Mouse (Mus musculus) cortical plate, adult 2 months (tissue): Measurements from ENCODE around the gene Elmod1. TPM values are rescaled to one million over a fixed set of nuclear protein-coding genes. Genes with fewer than 3 reads are reported as not detected.
"Not testable (repeated sequence)": the region's sequence is repeated elsewhere in the genome, so short reads cannot be mapped to it uniquely, and the experiment has no call there.

ENCODE experiments used
- H3K27ac ChIP-seq: fragments of 200-500 bp; 2 replicates; pipeline ENCODE4 v1.5.1; 2012; ENCODE audit warnings: low read length, control low read depth, inconsistent platforms; ENCODE audit not compliant: insufficient read depth
- H3K4me1 ChIP-seq: fragments of 200-500 bp; 2 replicates; pipeline ENCODE4 v1.6.1; 2011; ENCODE audit warnings: low read length; ENCODE audit not compliant: control insufficient read depth, insufficient read depth
- H3K4me3 ChIP-seq: fragments of 200-500 bp; 2 replicates; pipeline ENCODE4 v1.5.1; 2011; ENCODE audit warnings: mild to moderate bottlenecking, low read length, control low read depth; ENCODE audit not compliant: insufficient read depth
- CTCF ChIP-seq: fragments of 200-500 bp; IDR thresholded peaks from 2 replicates; pipeline ENCODE4 v1.5.1; 2011; ENCODE audit warnings: mild to moderate bottlenecking, control low read depth, low read length; ENCODE audit not compliant: insufficient read depth; ENCODE audit errors: extremely low read depth
- POLR2A ChIP-seq: fragments of 200-500 bp; IDR thresholded peaks from 2 replicates; pipeline ENCODE4 v1.6.1; 2011; ENCODE audit warnings: mild to moderate bottlenecking, low read length, control low read depth; ENCODE audit not compliant: insufficient read depth; ENCODE audit errors: extremely low read depth
- polyA plus RNA-seq: library from polyadenylated mRNA; depleted of rRNA; stranded (reverse); fragments of >200 nt; gene quantifications from 2 replicates; pipeline ENCODE4 v1.2.3, GENCODE M21; 2012; rRNA removed

Elmod1 gene
- polyA plus RNA-seq = 163 and 167 TPM in 2 replicates

DNA sequence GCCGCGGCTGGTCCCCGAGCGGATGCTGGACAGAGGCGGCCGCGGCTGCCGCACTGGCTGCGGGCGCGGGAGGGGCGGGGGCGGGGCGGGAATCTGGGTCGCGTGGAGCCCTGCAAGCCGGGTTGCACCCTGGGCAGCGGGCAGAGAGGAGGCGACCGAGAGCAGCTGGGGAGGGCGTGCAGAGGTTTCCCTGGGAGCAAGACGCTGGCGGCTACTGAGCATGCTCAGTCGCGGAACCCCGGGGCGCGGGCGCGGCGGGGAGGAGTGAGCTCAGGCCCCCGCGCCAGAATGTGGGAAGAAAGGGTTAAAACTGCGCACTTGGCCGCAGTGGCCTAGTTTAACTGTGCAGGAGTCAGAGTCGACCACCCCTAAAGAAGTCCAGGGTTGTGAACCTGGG, at the start of gene Elmod1:
Gene Elmod1 (minus strand): TSS at position 180 of the 397 bp plus-strand sequence.
- Histone ChIP-seq H3K4me1 (0 out of 2 replicates have a peak, but pooled peaks cover 2% of the 10 kb centered on the region), H3K4me3 (peak within 1 kb of the TSS; percentile 92), H3K27ac (peak within 1 kb of the TSS; percentile 91)
- TF ChIP-seq CTCF (no peak), POLR2A (peak; percentile 63; the same call in 1 of the 2 replicates)

DNA sequence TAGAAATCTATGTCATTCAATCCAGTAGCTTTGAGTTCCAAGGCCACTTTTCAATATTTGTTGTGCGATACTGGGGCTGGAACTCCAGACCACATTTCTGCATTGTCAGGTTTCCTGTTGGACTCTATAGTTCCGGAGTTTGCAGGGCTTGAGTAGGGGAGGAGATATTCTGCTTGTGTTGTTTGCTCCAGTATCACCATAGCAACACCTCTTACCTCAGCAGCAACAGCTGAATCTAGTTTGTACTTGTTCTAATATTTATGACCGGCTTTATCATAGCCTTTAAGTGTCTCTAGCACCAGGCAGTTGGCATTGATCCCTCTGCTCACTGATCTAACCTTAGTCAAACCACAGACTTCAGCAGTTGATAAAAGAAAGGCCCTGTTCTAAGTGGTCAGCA, 47.7 kb upstream of the Elmod1 start:
- no peak overlapping the region for H3K4me3 ChIP-seq
- no peaks in the 10 kb centered on the region for H3K4me1 ChIP-seq
- H3K27ac ChIP-seq = no peak overlapping the region

DNA sequence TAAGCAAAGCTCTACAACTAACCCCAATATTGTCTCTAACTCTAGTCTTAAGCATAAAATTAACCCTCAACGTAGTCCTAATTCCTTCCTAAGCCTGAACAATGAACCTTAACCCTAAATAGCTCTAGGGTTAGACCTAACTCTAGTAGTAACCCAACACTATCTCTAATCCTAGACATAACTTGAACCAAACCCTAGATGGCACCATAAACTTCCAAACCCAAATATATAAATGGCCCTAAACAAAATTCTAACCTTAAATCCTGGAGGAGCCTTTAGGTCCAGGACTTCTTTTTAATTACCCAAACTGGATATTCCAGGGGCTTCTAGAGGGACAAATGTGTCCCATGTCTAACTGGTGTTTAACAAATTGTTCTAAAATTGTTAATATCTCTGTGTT, 19.4 kb upstream of the Elmod1 start:
- H3K4me3 ChIP-seq = no peak overlapping the region
- no peak for TF ChIP-seq POLR2A
- TF ChIP-seq CTCF = no peak
- no peak overlapping the region for H3K27ac ChIP-seq
- no peaks in the 10 kb centered on the region for H3K4me1 ChIP-seq

More for the DNA sequence above, 47.7 kb upstream of the Elmod1 start:
- TF ChIP-seq POLR2A (no peak), CTCF (no peak)

DNA sequence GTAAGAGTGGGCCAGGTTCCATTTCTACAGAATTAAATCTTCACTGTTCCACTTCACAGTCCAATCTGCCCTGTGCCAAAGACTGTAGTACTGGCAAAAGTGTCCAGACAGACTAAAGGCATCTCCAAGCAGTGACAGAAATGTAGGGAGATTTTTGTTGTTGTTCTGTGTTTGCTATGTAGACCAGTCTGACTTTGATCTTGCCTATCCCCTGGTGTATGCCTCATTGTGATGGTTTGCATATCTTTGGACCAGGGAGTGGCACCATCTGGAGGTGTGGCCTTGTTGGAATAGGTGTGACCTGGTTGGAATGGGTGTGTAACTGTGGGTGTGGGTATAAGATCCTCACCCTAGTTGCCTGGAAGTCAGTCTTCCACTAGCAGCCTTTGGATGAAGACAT, 17.5 kb upstream of the Elmod1 start:
- not testable (repeated sequence) for H3K4me3 ChIP-seq, H3K27ac ChIP-seq, H3K4me1 ChIP-seq

DNA sequence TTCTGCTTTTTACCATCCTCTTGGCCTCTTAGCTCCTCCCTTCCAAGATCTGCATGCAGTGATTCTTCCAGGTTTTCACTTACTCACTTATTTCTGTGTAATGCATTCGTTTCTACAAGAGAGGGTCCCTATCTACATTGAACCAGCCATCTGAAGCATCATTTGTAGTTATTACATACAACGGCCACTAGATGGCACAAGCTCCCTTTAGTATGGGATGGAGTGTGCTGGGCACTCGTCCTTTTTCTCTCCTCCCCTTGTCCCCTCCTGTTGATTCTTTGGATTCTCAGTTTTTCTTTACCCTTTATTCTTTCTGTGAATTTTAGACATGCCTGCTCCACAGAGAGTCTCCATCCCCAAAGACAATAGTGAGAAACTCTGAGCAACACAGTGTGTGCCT, 15.8 kb upstream of the Elmod1 start:
- Histone ChIP-seq H3K4me3 (no peak overlapping the region), H3K27ac (no peak overlapping the region), H3K4me1 (no peaks in the 10 kb centered on the region)
- no peak for TF ChIP-seq POLR2A
- TF ChIP-seq CTCF = peak; percentile 90

DNA sequence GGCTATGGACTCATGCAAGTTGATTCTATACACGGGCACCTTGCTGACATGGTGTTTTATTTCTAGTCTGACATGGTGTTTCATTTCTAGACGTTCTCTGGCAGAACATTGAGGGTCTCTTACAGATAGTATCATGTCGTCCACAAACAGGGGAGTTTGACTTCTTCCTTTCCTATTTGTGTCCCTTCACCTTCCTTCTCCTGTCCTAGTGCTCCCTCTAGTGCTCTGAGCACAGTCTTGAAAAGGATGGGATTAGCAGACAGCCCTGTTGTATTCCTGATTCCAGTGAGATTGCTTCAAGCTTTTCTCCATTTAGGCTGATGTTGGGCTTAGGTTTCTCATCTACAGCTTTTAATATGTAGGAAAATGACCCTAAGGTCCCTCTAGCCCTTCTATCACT, 11.9 kb upstream of the Elmod1 start:
- TF ChIP-seq POLR2A = no peak
- peak; percentile 90 for TF ChIP-seq CTCF
- H3K27ac ChIP-seq = no peak overlapping the region
- no peaks in the 10 kb centered on the region for H3K4me1 ChIP-seq
- no peak overlapping the region for H3K4me3 ChIP-seq

DNA sequence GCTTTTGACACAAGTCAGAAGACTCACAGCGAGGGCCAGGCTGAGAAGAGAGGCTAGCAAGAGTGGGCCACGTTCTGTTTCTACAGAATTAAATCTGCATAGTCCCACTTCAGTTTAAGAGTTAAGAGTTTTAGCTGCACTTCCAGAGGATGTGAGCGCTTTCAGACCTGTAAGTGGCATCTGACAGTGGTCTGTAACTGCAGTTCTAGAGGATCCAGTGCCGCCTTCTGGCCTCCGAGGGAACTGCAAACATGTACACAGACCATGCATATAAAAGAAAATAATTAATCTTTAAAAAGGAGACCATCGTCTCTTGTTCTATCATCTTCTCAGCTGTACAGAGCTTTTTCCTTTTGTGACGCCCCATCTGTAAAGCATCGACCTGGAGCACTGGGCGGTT, 9.8 kb upstream of the Elmod1 start:
- no peak overlapping the region for H3K4me3 ChIP-seq
- no peak overlapping the region for H3K27ac ChIP-seq
- H3K4me1 ChIP-seq = no peaks in the 10 kb centered on the region
- TF ChIP-seq POLR2A (no peak), CTCF (peak; percentile 57)

DNA sequence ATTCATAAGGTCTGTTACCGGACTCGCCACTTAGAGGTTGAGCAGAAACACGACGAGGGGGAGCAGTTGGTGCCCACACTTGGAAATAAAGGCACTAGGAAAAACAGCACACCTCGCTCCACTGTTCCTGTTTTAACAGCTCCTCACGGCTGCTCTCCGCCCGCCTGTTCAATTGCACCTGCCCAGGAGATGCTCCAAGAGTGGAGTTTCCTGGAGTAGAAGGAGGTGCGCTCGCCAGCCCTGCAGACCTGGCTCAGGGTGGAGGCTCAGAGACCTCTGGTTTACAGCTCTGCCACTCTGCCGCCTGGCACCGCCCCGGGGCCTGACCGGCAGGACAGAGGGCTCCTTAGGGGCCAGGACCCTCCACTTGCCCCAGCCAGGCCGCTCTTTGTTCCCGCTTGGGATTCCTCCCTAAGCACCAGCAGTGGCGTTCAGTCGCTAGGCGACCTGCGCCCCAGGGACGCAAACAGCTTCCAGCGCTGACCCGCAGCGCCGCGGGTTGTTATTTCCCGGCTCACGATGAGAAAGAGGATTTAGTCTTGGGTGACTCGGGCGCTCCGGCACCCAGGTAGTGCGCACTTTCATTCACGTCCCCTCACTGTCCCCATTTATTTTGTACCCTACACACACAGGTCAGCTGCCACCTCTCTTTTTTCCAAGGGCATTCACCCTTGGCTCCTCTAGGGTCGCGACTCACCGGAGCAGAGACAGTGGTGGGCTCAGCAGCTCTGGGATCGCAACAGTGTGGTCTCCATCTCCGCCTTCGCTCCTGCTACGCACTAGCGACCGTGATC, 576 bp downstream of the Elmod1 start:
- Histone ChIP-seq H3K4me3 (peak overlapping the region; percentile 92), H3K4me1 (0 out of 2 replicates have a peak, but pooled peaks cover 2% of the 10 kb centered on the region), H3K27ac (peak overlapping the region; percentile 91)
- TF ChIP-seq CTCF (no peak), POLR2A (no peak)

DNA sequence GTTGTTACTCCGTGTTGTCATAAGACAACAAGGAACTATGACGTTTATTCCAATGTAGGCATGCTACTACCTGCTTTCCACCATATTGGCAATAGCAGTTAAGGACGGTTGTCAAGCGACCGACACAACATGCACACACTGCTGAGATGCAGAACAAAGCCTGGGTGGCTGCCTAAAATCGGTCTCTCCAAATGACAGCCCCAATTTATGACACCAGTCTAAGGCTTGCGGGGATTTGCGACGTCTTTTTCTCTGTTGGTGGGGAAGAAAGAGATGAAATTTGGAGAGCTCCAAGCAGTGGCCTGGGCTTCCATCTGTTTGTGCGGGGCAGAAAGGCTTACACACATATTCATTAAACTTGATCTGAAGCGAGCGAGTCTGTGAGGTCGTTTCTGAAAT, 1.2 kb downstream of the Elmod1 start:
- no peak for TF ChIP-seq CTCF
- TF ChIP-seq POLR2A = 0 out of 2 replicates have a peak, but pooled peaks have one; percentile 16
- H3K27ac ChIP-seq = peak overlapping the region; percentile 91
- H3K4me3 ChIP-seq = peak overlapping the region; percentile 92
- H3K4me1 ChIP-seq = 0 out of 2 replicates have a peak, but pooled peaks cover 2% of the 10 kb centered on the region

DNA sequence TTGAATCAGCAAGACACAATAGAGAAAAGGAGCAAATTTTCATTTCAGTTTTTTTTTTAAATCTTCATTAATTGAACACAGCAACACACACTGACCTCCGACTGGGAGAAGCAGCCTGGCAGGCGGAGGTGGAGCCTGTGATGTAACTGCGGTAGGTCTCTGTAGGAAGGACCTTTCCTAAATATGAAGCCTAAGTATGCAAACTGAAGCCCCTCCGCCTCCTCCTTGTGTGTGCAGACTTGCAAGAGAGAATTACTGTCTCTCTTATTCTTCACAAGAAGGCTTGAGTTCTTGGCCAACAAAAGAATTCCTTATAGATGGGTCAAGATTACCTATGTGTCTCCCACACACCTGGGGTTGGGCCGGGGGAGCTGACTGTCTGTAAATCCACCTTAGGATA, 1.9 kb downstream of the Elmod1 start:
- 0 out of 2 replicates have a peak, but pooled peaks cover 2% of the 10 kb centered on the region for H3K4me1 ChIP-seq
- H3K27ac ChIP-seq = peak overlapping the region; percentile 88
- peak overlapping the region; percentile 92 for H3K4me3 ChIP-seq
- TF ChIP-seq CTCF = no peak
- TF ChIP-seq POLR2A = no peak

DNA sequence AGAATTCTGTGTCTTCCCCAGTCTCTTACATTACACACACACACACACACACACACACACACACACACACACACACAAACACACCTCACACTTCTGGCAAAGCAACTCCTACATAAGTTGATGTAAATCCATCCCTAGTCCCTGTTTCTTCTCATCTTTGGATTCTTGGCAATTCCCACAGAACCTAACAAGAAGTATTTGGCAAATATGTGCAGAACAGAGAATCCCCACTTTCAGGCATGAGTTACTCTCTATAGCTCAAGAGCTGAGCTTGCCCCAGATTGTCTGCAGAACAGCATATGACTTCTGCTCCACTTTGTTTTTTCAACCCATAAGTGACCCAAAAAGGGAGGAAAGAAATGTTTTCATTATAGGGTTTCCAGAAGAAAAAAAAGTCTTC, 2.7 kb downstream of the Elmod1 start:
- TF ChIP-seq POLR2A (no peak), CTCF (no peak)
- H3K4me1 ChIP-seq = peaks cover 6% of the 10 kb centered on the region
- peak overlapping the region; percentile 92; the same call in 1 of the 2 replicates for H3K4me3 ChIP-seq
- H3K27ac ChIP-seq = no peak overlapping the region
